Mouse (Mus musculus): ENCODE measurements around the gene Myrf. TPM values are rescaled to one million over a fixed set of nuclear protein-coding genes. Genes with fewer than 3 reads are reported as not detected.

Gene Myrf
- polyA plus RNA-seq, 1 experiment from 2014 or later, result 1.5 TPM

DNA sequence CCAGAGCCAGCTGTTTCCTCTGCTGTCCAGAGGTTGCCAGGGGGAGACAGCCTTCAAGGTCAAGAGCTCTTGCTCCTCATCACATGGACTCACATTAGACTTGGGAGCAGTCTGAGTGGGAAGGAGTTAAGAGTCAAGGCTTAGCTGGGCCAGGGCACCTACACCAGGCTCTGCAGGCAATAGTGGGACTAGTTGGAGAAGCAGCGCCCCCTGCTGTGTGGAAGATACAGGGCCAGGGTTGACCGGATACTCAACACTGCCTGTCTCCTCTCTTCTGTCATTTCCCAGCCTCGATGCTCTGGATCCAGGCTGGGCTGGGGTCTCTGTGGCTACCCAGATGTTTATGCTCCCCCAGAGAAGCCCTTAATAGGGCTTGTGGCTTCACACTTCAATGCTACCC lies 3.6 kb upstream of the Myrf start:
- H3K27ac ChIP-seq (replicated peaks), result no peak overlapping the region
- 23% methylated on average over 3 of the region's 3 CpGs for WGBS
- H3K9ac ChIP-seq (replicated peaks), result no peak overlapping the region
- peaks cover 17% of the 10 kb centered on the region for H3K4me1 ChIP-seq
- no peaks in the 10 kb centered on the region for H3K9me3 ChIP-seq
- H3K4me3 ChIP-seq, result no peak overlapping the region
- peaks cover 27% of the 10 kb centered on the region for H3K27me3 ChIP-seq
- ATAC-seq (ENCODE audit: low FRiP score, low read depth), result no peak
- H3K4me2 ChIP-seq (replicated peaks), result no peak overlapping the region
- H3K36me3 ChIP-seq, result 0 out of 2 replicates have a peak, but pooled peaks cover 4% of the 10 kb centered on the region

GRCm38 (mm10) chr19:10242916-10243315 lies 2.4 kb upstream of the Myrf start:
- Histone ChIP-seq H3K4me2 (replicated peaks) (no peak overlapping the region), H3K9me3 (no peaks in the 10 kb centered on the region), H3K4me1 (peaks cover 17% of the 10 kb centered on the region), H3K9ac (replicated peaks) (no peak overlapping the region), H3K36me3 (0 out of 2 replicates have a peak, but pooled peaks cover 4% of the 10 kb centered on the region), H3K4me3 (no peak overlapping the region), H3K27ac (replicated peaks) (no peak overlapping the region), H3K27me3 (peaks cover 33% of the 10 kb centered on the region)
- WGBS, result 0% methylated on average over 6 of the region's 8 CpGs
- no peak for ATAC-seq (ENCODE audit: low FRiP score, low read depth)

DNA sequence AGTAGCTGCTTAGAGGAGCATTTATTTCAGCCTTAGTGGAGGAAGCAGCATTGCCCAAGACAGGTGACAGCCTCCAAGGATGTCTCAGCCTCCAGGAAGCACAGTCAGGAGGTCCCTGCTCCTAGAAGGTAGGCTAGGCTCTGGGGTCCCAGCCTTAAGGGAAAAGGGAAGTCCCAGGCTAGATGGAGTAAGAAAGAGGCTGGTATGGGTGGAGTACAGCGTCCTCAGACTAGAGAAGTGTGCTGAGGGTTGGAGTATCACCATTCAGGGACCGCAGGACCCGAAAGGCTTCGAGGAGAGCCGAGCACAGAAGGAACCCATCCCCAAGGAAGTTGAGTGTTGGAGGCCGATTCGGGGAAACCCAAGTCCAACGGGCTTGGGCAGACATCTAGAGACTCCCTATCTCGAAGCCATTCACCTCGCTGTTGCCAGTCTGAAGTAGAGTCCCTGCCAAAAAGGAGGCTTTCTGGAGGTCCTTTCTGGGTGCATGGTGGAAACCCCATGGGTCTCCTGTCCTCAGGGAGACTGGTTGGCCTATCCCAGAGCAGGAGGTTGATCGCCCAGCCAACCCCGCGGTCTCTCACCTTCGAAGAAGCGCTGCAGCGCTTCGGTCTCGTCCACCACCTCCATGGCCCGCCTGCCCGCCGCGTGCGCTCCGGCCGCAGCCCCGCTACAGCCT lies 434 bp downstream of the Myrf start:
- 3% methylated on average over 25 of the region's 26 CpGs for WGBS
- Histone ChIP-seq H3K27me3 (peaks cover 34% of the 10 kb centered on the region), H3K4me2 (replicated peaks) (peak overlapping the region; percentile 75), H3K4me3 (peak overlapping the region; percentile 48), H3K9ac (replicated peaks) (peak overlapping the region; percentile 44), H3K27ac (replicated peaks) (no peak overlapping the region), H3K36me3 (no peaks in the 10 kb centered on the region), H3K4me1 (peaks cover 17% of the 10 kb centered on the region), H3K9me3 (no peaks in the 10 kb centered on the region)
- ATAC-seq (ENCODE audit: low FRiP score, low read depth), result peak; percentile 7

DNA sequence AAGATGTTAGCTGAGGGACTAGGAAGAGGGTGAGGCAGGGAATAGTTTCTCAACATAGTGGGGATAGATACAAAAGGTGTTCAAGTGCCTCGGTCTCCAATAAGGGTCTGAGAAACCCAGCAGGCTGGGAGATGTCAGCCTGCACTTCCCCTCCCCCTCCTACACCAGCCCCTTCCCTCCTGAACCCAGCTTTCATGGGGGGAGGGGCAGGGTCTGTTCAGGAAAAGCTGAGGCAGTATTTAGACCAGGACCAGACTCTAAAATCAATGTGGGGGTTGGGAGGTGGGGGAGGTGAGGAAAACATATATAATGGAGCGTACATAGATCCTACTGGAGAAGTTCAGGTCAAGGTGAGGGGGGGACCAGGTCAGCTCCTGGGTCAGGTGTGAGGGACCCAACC lies 1.1 kb downstream of the Myrf start:
- H3K4me1 ChIP-seq, result peaks cover 17% of the 10 kb centered on the region
- peak overlapping the region; percentile 75; the same call in 1 of the 2 replicates for H3K4me2 ChIP-seq (replicated peaks)
- no peak overlapping the region for H3K27ac ChIP-seq (replicated peaks)
- 53% methylated on average over 2 of the region's 2 CpGs for WGBS
- no peak overlapping the region for H3K9ac ChIP-seq (replicated peaks)
- ATAC-seq (ENCODE audit: low FRiP score, low read depth), result no peak
- H3K27me3 ChIP-seq, result peaks cover 34% of the 10 kb centered on the region
- H3K4me3 ChIP-seq, result no peak overlapping the region
- no peaks in the 10 kb centered on the region for H3K36me3 ChIP-seq
- H3K9me3 ChIP-seq, result no peaks in the 10 kb centered on the region

- 57% methylated on average over 3 of the region's 3 CpGs for WGBS
- Histone ChIP-seq H3K36me3 (no peaks in the 10 kb centered on the region), H3K4me1 (peaks cover 17% of the 10 kb centered on the region), H3K9me3 (no peaks in the 10 kb centered on the region), H3K27ac (replicated peaks) (no peak overlapping the region), H3K4me2 (replicated peaks) (no peak overlapping the region), H3K9ac (replicated peaks) (no peak overlapping the region), H3K27me3 (peaks cover 30% of the 10 kb centered on the region), H3K4me3 (no peak overlapping the region)
- ATAC-seq (ENCODE audit: low FRiP score, low read depth), result no peak
These were observed 2.1 kb downstream of the Myrf start for GRCm38 (mm10) chr19:10238477-10238876.

GRCm38 (mm10) chr19:10235784-10236565 lies 4.6 kb downstream of the Myrf start:
- no peak for ATAC-seq (ENCODE audit: low FRiP score, low read depth)

GRCm38 (mm10) chr19:10232327-10233017 lies 8.1 kb downstream of the Myrf start:
- 38% methylated on average over 9 of the region's 9 CpGs for WGBS
- Histone ChIP-seq H3K9me3 (no peaks in the 10 kb centered on the region), H3K27ac (replicated peaks) (no peak overlapping the region), H3K9ac (replicated peaks) (no peak overlapping the region), H3K27me3 (peaks cover 21% of the 10 kb centered on the region), H3K4me2 (replicated peaks) (no peak overlapping the region), H3K4me1 (peaks cover 13% of the 10 kb centered on the region; the same call in 1 of the 2 replicates), H3K4me3 (no peak overlapping the region), H3K36me3 (no peaks in the 10 kb centered on the region)
- ATAC-seq (ENCODE audit: low FRiP score, low read depth), result no peak

More at GRCm38 (mm10) chr19:10235784-10236565, 4.6 kb downstream of the Myrf start:
- Histone ChIP-seq H3K9me3 (no peaks in the 10 kb centered on the region), H3K27ac (replicated peaks) (no peak overlapping the region), H3K4me1 (peaks cover 17% of the 10 kb centered on the region), H3K4me2 (replicated peaks) (no peak overlapping the region), H3K27me3 (peaks cover 45% of the 10 kb centered on the region), H3K36me3 (no peaks in the 10 kb centered on the region), H3K9ac (replicated peaks) (no peak overlapping the region), H3K4me3 (no peak overlapping the region)
- WGBS, result 86% methylated on average over 9 of the region's 9 CpGs

DNA sequence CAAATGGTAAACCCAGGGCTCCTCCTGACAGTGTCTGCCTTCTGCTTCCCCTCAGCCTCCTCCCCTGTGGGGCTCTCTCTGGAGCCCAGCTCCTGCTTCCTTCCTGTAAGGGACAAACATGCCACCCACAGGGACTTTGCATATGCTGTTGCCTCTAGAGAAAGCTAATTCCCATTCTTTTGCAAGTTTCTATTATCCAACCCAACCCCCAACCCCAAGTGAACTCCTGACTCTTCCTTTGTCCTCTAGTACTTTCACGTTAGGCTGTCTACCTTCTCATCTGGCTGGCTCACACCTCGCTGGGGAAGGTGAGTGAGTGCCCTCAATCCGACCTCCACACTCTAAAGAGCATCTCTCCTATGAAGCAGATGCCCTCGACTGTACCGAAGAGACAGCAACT lies 8.7 kb downstream of the Myrf start:
- H3K4me3 ChIP-seq, result no peak overlapping the region
- no peak for ATAC-seq (ENCODE audit: low FRiP score, low read depth)
- H3K9ac ChIP-seq (replicated peaks), result no peak overlapping the region
- H3K4me1 ChIP-seq, result peaks cover 13% of the 10 kb centered on the region; the same call in 1 of the 2 replicates
- H3K36me3 ChIP-seq, result no peaks in the 10 kb centered on the region
- no peak overlapping the region for H3K4me2 ChIP-seq (replicated peaks)
- 14% methylated on average over 5 of the region's 5 CpGs for WGBS
- peaks cover 21% of the 10 kb centered on the region for H3K27me3 ChIP-seq
- no peaks in the 10 kb centered on the region for H3K9me3 ChIP-seq
- no peak overlapping the region for H3K27ac ChIP-seq (replicated peaks)

- Histone ChIP-seq H3K4me1 (peaks cover 13% of the 10 kb centered on the region; the same call in 1 of the 2 replicates), H3K4me3 (no peak overlapping the region), H3K27ac (replicated peaks) (no peak overlapping the region), H3K36me3 (no peaks in the 10 kb centered on the region), H3K27me3 (peaks cover 21% of the 10 kb centered on the region), H3K9me3 (no peaks in the 10 kb centered on the region), H3K4me2 (replicated peaks) (no peak overlapping the region), H3K9ac (replicated peaks) (no peak overlapping the region)
- WGBS, result 9% methylated on average over 7 of the region's 7 CpGs
- ATAC-seq (ENCODE audit: low FRiP score, low read depth), result no peak
These were observed 9.5 kb downstream of the Myrf start for GRCm38 (mm10) chr19:10231016-10231415.

DNA sequence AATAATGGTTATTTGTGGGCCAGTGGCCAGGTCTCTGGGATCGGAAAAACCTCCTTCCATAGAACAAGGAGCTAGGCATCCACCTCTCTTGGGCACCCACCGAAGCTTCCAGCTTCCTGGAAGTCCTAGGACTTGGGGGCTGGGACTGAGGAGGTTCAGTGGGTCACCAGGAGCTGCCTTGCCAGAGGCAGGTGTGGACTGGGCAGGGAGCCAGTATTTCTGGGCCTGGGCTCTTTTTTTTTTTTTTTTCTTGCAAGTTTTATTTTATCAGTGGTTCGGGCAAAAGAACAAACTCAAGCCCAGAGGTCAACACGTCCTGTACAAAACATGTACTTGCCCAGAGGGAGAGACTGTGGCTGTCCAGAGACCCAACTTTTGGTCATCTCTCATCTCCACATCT lies 14.8 kb downstream of the Myrf start:
- Histone ChIP-seq H3K27ac (replicated peaks) (no peak overlapping the region), H3K27me3 (peaks cover 4% of the 10 kb centered on the region; the same call in 1 of the 2 replicates), H3K4me2 (replicated peaks) (no peak overlapping the region), H3K36me3 (no peaks in the 10 kb centered on the region), H3K4me1 (peaks cover 11% of the 10 kb centered on the region), H3K4me3 (no peak overlapping the region), H3K9me3 (no peaks in the 10 kb centered on the region), H3K9ac (replicated peaks) (no peak overlapping the region)
- no peak for ATAC-seq (ENCODE audit: low FRiP score, low read depth)
- 92% methylated on average over 4 of the region's 4 CpGs for WGBS

GRCm38 (mm10) chr19:10224637-10225453 lies 15.7 kb downstream of the Myrf start:
- no peak overlapping the region for H3K9ac ChIP-seq (replicated peaks)
- peak; percentile 39; the same call in 1 of the 2 replicates for ATAC-seq (ENCODE audit: low FRiP score, low read depth)
- peaks cover 3% of the 10 kb centered on the region; the same call in 1 of the 2 replicates for H3K27me3 ChIP-seq
- no peak overlapping the region; the same call in 1 of the 2 replicates for H3K4me3 ChIP-seq
- peaks cover 9% of the 10 kb centered on the region for H3K4me1 ChIP-seq
- H3K36me3 ChIP-seq, result no peaks in the 10 kb centered on the region
- H3K27ac ChIP-seq (replicated peaks), result 0 out of 2 replicates have a peak overlapping the region, but pooled peaks have one; percentile 40
- 29% methylated on average over 26 of the region's 26 CpGs for WGBS
- no peaks in the 10 kb centered on the region for H3K9me3 ChIP-seq
- peak overlapping the region; percentile 38 for H3K4me2 ChIP-seq (replicated peaks)

Measured in midbrain, embryonic 12.5 days (tissue).